Mouse (Mus musculus): ENCODE measurements around the gene Pla2r1. TPM values are rescaled to one million over a fixed set of nuclear protein-coding genes. Genes with fewer than 3 reads are reported as not detected.
A peak's percentile ranks its signal among the peaks of the same experiment; 100 is the strongest.

Gene Pla2r1
- total RNA-seq, 4 experiments from 2014 or later, result 0.41 to 0.62 (median 0.51) TPM

DNA sequence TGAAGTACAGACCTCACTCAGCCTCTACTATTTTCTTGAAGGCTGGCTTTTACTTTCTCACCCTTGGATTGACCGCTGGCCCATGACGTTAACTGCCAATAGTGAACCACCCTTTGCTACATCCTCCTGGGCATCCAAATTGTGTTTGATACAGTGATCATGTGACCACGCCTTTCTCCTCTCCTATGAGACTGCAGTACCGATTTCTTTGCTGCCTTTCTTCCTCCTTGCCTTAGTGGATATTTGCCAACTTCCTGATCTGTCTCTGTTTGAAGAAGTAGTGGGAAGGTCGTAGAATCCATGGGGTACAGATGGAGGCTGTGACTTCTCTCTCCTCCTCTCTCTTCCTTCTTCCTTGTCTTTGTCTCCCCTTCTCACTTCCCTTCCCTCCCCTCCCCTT is 147.7 kb downstream of the Pla2r1 start:
- DNase-seq (ENCODE audit: low spot score in 2 of 2), result no peak

DNA sequence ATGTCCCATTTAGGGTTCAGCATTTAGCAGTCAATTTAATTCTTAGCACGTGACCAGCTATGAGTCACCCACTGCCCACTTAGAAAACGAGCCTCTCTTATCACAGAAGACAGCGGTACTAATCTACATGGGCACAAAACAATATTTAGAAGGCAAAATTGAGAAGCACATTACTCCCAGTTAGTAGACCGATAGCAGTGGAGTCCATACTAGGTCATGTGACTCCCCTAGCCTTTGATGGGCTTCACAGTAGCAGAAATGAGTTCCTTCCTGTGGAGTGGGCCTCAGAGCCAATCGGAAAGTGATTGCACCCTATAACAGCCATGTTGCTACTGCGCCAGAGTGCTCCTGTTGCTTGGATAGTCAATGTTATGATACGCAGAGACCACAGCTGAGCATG is 148.3 kb downstream of the Pla2r1 start:
- DNase-seq (ENCODE audit: low spot score in 2 of 2), result no peak

DNA sequence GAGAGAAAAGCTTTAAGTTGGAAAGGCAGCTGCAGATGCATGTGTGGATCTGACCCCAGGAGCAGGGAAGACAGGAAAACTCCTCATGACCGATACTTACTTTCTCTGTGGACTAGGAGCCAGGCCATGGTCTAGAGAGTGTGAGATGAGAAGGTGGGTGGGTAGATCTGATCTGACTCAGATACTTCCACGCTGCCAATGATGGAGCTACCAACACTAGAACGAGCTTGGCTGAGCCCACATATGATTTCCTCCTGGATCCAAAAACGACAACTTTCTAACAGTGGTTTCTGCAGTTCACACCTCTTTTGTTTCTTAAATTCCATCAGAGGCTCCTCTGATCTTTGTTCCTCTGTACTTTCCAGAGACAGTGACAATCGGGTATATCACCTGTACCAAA is 151.4 kb downstream of the Pla2r1 start:
- DNase-seq (ENCODE audit: low spot score in 2 of 2), result no peak

DNA sequence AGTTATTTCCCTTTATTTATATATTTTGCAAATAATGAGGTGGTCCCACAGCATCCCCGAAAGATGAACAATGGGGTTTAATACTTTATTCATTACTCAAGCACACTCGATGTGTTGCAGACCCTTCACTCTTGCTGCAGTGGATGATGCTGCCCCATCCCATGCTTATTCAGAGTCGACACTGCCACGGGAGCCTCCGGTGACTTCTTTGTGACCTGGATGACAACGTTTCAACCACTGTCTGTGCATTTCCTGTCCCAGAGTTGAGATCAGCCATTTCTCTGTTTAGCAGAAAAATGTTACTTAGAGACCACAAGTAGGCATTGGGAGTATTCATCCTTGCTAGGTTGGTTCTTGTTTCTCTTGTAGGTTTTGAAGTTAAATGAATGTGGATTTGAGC is 159.3 kb downstream of the Pla2r1 start:
- DNase-seq (ENCODE audit: low spot score in 2 of 2), result no peak

DNA sequence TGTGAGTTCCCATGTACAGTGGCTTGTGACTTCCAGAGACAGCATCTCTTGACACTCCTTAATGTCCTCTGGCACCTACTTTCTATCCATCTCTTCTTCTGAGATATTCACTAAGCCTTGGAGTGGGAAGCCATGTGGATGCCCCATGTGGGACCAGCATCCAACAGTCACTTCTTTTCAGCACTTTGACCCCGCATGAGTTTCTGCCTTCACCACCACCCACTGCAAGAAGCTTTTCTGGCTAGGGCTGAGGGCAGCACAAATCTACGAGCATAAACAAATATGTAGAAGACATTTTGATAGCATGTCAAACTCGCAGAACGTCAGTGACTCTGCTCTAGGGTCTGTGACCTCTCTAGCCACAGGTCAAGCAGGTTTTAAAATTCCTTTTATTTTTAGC is 160.8 kb downstream of the Pla2r1 start:
- no peak for DNase-seq (ENCODE audit: low spot score in 2 of 2)

DNA sequence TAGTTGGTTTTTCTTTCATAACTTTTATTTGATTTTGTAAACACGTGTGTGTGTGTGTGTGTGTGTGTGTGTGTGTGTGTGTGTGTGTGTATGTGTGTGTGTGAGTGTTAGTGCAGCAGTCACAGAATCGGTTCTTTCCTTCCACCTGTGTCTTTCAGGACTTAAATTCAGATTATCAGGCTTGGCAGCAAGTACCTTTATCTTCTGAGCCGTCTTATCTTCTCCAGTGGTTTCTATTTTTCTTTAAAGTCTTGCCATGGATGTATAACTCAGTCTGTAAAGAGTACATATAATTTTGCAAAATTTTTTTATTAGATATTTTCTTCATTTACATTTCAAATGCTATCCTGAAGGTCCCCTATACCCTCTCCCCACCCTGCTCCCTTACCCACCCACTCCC is 165.7 kb downstream of the Pla2r1 start:
- no peak for DNase-seq (ENCODE audit: low spot score in 2 of 2)

DNA sequence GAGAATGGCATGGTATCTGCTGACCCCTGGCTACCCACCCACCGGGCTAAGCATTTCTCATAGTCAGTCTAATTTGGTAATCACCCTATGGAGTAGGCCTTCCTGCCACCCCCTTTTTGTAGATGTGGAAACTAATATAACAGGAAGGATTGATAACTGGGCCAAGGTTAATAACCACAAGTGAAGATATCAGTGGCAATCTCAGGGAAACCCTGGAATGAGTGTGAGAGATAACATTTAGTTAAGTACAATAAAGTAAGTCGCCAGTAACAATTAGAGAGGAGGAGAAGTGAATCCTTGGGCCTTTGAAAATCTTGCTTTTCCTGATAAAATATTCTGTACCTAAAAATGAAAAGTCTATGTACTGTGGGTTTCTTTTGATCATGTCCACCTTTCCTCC is 166.3 kb downstream of the Pla2r1 start:
- no peak for DNase-seq (ENCODE audit: low spot score in 2 of 2)

DNA sequence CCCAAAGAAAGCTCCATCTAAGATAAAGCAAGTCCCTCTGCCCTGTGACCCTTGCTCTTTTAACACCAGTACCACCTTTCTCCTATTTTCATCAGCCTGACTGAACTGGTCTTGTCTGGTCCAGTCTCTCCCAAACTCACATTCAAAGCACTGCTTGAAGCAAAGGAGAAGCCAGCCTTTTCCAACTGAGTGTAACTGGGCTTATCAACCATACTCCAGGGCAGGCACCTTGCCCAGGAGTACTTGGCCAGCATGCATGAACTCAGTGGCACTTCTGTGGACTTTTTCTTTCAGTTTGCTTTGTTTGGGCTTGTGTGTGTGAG is 168.4 kb downstream of the Pla2r1 start:
- no peak for DNase-seq (ENCODE audit: low spot score in 2 of 2)

DNA sequence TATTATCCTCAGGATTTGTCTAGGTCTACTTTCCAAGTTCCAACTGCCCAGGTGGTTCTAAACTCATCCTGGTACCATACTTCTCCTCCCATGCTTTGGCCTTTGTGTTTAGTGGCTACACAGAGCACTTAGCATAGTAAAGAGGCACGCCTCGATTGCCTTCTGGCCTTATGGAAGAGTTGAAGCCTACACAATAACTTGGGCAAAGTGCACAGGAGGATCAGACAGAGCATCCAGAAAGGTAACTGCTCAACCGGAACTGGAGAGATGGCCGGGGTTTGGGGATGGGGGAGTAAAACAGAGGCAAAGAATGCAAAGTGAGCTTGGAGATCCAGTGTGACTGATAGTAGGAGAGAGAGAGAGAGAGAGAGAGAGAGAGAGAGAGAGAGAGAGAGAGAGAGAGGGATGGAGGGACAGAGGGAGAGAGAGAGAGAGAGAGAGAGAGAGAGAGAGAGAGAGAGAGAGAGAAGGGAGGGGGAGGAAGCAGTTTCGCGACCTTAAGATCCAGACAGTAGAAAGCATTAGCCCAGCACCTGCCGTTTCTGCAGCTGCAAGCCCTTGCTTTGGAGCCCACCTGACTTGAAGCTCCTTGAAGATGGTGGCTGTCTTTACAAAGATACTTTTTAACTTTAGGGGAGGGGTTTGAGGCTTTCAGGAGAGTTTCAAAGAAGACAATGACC is 168.9 kb downstream of the Pla2r1 start:
- no peak for DNase-seq (ENCODE audit: low spot score in 2 of 2)

DNA sequence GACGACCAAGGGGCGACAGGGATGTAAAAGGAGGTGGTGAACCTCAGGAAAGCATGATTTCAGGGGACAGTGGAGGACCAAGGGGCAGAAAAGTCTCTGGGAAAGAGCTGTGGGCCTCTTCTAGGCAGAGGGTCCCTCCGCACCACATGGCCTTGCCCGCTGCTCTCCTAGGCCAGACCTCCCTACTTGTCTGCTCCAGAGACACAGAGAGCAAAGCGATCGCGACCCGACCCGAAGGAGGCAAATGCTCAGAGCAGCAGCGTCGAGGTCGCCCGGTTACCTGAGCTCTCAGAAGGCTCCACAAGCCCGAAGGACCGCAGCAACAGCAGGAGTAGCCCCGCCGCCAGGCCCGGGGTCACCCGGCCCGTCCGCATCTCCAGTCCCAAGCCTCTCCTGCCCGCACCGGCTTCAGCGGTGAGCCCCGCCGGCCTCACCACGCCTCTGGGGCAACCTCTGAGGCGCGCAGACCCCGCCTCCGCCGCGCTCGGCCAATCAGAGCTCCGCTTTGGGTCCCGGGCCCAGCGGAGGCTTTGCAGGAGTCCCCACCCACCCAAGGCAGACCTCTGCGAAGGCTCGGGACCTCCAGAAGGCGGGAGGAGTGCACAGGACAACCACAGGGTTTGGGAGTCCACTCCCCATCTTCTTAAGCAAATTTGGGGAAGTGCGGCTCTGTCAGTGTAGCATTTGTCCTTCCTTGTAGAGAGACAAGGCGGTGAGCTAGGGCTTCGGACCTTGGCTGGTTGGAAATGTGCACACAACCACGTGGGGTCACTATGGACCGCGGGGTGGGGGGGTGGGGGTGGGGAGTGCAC is 170.0 kb downstream of the Pla2r1 start, which contains the start of gene Ly75:
Gene Ly75 (minus strand): TSS at position 446 of the 812 bp plus-strand sequence.
- peak; percentile 39 to 57 for DNase-seq (ENCODE audit: low spot score in 2 of 2)

DNA sequence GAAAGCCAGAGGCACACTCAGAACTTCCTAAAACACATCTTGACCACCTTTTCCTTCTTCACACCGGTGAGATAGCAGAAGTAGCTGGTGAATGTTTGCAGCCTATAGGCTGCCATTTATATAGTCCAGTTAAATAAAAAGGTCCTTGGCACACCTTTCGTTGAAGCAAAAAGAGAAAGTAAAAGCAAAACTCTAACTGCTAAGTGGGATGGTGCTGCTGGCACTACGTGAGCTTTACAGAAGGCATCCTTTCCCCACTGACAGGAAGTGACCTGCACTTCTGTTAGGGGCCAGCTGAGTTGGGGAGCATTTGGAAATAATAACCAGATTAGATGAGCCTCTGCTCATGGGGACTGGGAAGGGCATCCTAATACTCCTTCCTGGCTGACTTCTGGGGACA is 170.8 kb downstream of the Pla2r1 start:
- DNase-seq (ENCODE audit: low spot score in 2 of 2), result no peak

DNA sequence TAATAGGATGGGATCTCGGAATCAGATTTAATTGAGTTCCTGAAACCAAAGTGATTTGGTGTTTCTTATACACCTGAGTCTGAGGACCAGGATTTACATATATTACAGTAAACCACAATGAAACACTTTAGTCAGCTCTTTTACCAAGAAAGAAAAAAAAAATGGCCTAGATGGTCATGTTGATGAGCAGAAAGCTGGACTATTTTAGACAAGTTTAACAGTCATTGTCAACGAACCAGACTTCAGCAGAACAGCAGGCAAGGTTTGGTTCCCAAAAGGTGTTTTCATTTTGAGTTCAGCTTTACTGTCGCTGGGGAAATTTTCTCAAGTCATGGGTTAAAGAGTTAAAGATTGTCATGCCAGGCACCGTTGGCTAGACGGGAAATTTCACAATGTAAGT is 175.8 kb downstream of the Pla2r1 start:
- DNase-seq (ENCODE audit: low spot score in 2 of 2), result no peak

DNA sequence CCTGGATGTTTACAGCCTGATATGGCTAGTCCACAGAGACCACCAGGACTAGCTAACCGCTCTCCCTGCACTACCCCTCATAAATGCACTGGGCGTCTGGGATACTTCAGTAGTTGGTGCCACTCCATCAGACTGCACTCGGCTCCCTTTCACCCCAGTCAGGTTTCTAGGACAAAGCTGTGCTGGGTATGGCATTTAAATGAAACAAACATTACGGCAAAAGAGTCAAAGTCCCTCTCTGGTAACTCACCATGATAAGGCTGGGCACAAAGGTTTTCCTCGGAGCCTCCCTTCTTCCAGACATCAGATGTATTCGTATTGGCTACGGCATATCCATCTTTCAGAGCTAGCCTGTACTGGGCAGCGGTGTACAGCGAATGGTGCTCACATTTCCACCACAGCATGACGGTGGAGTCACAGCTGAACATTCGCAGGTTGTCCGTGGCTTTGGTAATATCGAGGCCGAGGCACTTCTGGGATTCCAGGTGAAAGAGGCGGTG is 177.4 kb downstream of the Pla2r1 start:
- DNase-seq (ENCODE audit: low spot score in 2 of 2), result no peak

DNA sequence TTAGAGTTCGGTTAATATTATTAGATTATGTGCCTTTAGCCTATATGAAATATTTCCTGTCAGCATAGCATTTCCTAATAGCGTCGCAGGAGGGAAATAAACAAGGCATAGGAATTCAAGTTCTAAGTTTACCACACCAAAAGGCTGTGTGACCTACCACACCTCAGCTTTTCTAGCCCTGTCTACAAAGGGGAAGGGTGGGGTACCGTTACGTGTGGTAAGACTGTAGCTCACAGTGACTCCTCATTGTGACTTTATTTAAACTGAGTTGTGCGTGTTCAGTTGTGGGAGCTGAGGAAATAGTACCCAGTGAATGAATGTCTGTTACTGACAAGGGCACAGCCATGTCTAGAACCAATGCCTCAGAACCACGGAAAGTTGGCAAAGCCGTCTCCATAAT is 178.0 kb downstream of the Pla2r1 start:
- DNase-seq (ENCODE audit: low spot score in 2 of 2), result no peak

DNA sequence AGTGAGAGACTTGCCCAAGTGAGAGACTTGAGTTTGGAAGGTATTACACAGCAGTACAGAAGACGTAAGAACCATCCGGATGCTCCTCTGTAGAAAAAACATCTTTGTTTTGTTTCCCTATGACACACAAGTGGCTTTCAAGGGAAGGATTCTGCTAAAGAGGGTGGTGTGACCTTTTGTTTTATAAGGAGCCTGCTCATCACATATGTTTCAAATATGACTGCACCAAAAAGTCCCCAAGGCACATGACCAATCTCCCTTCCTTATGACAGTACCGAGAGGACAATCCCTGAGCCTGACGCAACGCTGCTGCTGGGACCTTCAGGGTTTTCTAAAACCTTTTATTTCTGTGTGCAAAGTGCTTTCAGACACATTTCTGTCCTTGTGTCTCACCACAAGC is 182.9 kb downstream of the Pla2r1 start:
- DNase-seq (ENCODE audit: low spot score in 2 of 2), result no peak

DNA sequence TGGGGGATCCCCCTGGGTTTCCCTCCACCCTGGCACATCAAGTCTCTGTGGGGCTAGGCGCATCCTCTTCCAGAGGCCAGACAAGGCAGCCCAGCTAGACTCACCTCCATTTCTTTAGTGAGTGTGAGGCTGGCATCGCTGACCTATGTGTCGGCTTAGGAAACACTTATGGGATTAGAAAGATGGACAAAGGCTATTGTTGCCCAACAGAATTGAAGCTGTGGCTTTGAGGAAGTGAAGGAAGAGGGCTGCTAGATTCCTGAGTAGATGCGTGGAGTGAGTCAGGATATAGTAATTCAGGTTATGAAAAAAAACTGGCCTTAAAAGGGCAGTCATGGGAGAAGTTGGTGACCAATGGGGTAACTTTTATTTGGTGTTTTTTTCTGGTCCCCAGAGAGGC is 183.7 kb downstream of the Pla2r1 start:
- DNase-seq (ENCODE audit: low spot score in 2 of 2), result no peak

DNA sequence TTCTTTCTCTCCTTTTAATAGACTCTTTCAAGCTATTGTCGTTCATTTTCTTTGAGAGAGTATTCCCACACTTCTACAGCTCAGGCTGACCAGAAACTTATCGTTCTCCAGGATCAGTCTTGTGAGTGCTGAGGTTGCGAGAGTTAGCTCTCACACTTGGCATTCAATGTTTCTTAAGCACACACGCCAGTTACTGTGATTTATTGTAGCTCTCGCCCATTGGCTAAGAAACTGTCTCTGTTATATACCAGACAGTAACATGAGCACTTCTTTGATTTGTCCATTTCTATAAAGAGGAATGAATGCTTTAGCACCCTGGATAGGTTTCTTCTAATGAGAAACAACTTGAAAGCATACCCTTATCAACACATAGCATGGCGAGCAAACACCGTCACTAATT is 185.2 kb downstream of the Pla2r1 start:
- no peak for DNase-seq (ENCODE audit: low spot score in 2 of 2)

Other genes starting within 250 kb of the Pla2r1 start
- under 1 TPM in 3 of 4 experiments, not detected in 1; 0.04 to 0.08 (median 0.05) TPM for gene Ly75, start 170.0 kb downstream of the Pla2r1 start, total RNA-seq (2022)
- gene Itgb6, start 169.3 kb upstream of the Pla2r1 start, total RNA-seq (2022), result 10 to 100 TPM; 15.8 to 33.5 (median 25.7) TPM